Mouse (Mus musculus): ENCODE results near the gene Stard8. TPM values are rescaled to one million over a fixed set of nuclear protein-coding genes. Genes with fewer than 3 reads are reported as not detected.
"Not testable (repeated sequence)": the region's sequence is repeated elsewhere in the genome, so short reads cannot be mapped to it uniquely, and the experiment has no call there.

Gene Stard8
- total and polyA plus RNA-seq, 3 experiments = 0.39 to 2.3 TPM; not detected in 1

GRCm38 (mm10) chrX:99075111-99075510 is 72.1 kb downstream of the Stard8 start:
- Histone ChIP-seq H3K27ac (ENCODE audit: control insufficient read depth, low read depth, low read length) (no peak overlapping the region), H3K27me3 (ENCODE audit: control insufficient read depth in 1 of 2, insufficient read depth in 2 of 2, low read length in 2 of 2) (no peaks in the 10 kb centered on the region), H3K36me3 (ENCODE audit: control insufficient read depth in 1 of 2, insufficient read depth in 2 of 2, low read length in 2 of 2) (no peaks in the 10 kb centered on the region), H3K4me3 (ENCODE audit: control insufficient read depth in 1 of 2, insufficient read depth in 1 of 2, low read depth in 2 of 2, low read length in 2 of 2) (no peak overlapping the region), H3K9ac (ENCODE audit: control insufficient read depth, low read depth, low read length, poor library complexity, severe bottlenecking) (no peak overlapping the region), H3K9me3 (replicated peaks; ENCODE audit: insufficient read depth, low read length) (no peaks in the 10 kb centered on the region), H3K4me1 (ENCODE audit: control insufficient read depth in 1 of 2, insufficient read depth in 2 of 2, low read length in 2 of 2) (no peaks in the 10 kb centered on the region), H3K79me2 (ENCODE audit: control insufficient read depth, insufficient read depth, low read length, poor library complexity) (no peaks in the 10 kb centered on the region)
- no peak for DNase-seq (ENCODE audit: low read depth, low spot score)
- no peak for TF ChIP-seq MXI1 (IDR thresholded peaks at IDR 0.05; ENCODE audit: low read depth, low read length)
- TF ChIP-seq NELFE (IDR thresholded peaks at IDR 0.05; ENCODE audit: low read depth, low read length) = no peak
- no peak for TF ChIP-seq SIN3A (IDR thresholded peaks at IDR 0.05; ENCODE audit: low read length)
- no peak for TF ChIP-seq ZC3H11A (IDR thresholded peaks at IDR 0.05; ENCODE audit: low read depth, low read length)
- TF ChIP-seq MYB (IDR thresholded peaks at IDR 0.05; ENCODE audit: low read depth, low read length) = no peak
- no peak for TF ChIP-seq ETS1 (IDR thresholded peaks at IDR 0.05; ENCODE audit: low read depth, low read length)
- no peak for TF ChIP-seq POLR2A (IDR thresholded peaks at IDR 0.05; ENCODE audit: control insufficient read depth in 1 of 2, insufficient read depth in 1 of 2, low read depth in 1 of 2, low read length in 2 of 2, poor library complexity in 1 of 2)
- TF ChIP-seq USF1 (IDR thresholded peaks at IDR 0.05; ENCODE audit: low read depth, low read length) = no peak
- no peak for TF ChIP-seq MAFK (IDR thresholded peaks at IDR 0.05; ENCODE audit: borderline replicate concordance, low read depth, low read length)
- no peak for TF ChIP-seq BHLHE40 (IDR thresholded peaks at IDR 0.05; ENCODE audit: borderline replicate concordance, low read depth, low read length)
- no peak for TF ChIP-seq SMC3 (IDR thresholded peaks at IDR 0.05; ENCODE audit: low read depth, low read length)
- no peak for TF ChIP-seq CHD2 (IDR thresholded peaks at IDR 0.05; ENCODE audit: low read length)
- no peak for TF ChIP-seq POLR2AphosphoS2 (IDR thresholded peaks at IDR 0.05; ENCODE audit: low read length)
- TF ChIP-seq GABPA (IDR thresholded peaks at IDR 0.05; ENCODE audit: low read depth, low read length) = no peak
- TF ChIP-seq HCFC1 (IDR thresholded peaks at IDR 0.05; ENCODE audit: low read depth, low read length) = no peak
- no peak for TF ChIP-seq CTCF (IDR thresholded peaks at IDR 0.05 in 2 of 3, conservative IDR thresholded peaks at IDR 0.05 in 1 of 3; ENCODE audit: control insufficient read depth in 1 of 3, insufficient read depth in 1 of 3, low read depth in 2 of 3, low read length in 3 of 3, poor library complexity in 1 of 3, severe bottlenecking in 1 of 3)
- no peak for TF ChIP-seq EP300 (IDR thresholded peaks at IDR 0.05; ENCODE audit: low read depth in 1 of 2, low read length in 2 of 2)
- TF ChIP-seq KAT2A (conservative IDR thresholded peaks at IDR 0.05; ENCODE audit: low read depth, low read length) = no peak
- TF ChIP-seq CHD1 (IDR thresholded peaks at IDR 0.05; ENCODE audit: low read depth, low read length) = no peak
- no peak for TF ChIP-seq MAX (IDR thresholded peaks at IDR 0.05; ENCODE audit: low read length)

- TF ChIP-seq POLR2A (IDR thresholded peaks at IDR 0.05; ENCODE audit: control insufficient read depth in 1 of 2, insufficient read depth in 1 of 2, low read depth in 1 of 2, low read length in 2 of 2, poor library complexity in 1 of 2) (no peak), MYC (IDR thresholded peaks at IDR 0.05; ENCODE audit: low read depth, low read length) (no peak), TCF12 (IDR thresholded peaks at IDR 0.05; ENCODE audit: low read depth, low read length) (no peak), MYB (IDR thresholded peaks at IDR 0.05; ENCODE audit: low read depth, low read length) (no peak), CTCF (IDR thresholded peaks at IDR 0.05 in 2 of 3, conservative IDR thresholded peaks at IDR 0.05 in 1 of 3; ENCODE audit: control insufficient read depth in 1 of 3, insufficient read depth in 1 of 3, low read depth in 2 of 3, low read length in 3 of 3, poor library complexity in 1 of 3, severe bottlenecking in 1 of 3) (no peak), ETS1 (IDR thresholded peaks at IDR 0.05; ENCODE audit: low read depth, low read length) (no peak), JUND (IDR thresholded peaks at IDR 0.05; ENCODE audit: low read depth, low read length) (no peak), MAFK (IDR thresholded peaks at IDR 0.05; ENCODE audit: borderline replicate concordance, low read depth, low read length) (no peak), TAL1 (IDR thresholded peaks at IDR 0.05; ENCODE audit: low read length) (no peak), MEF2A (IDR thresholded peaks at IDR 0.05; ENCODE audit: extremely low read depth, insufficient replicate concordance, low read depth, low read length, poor library complexity, severe bottlenecking) (no peak), POLR2AphosphoS5 (IDR thresholded peaks at IDR 0.05; ENCODE audit: borderline replicate concordance, low read depth, low read length) (no peak)
- no peak overlapping the region for H3K4me3 ChIP-seq (ENCODE audit: control insufficient read depth in 1 of 2, insufficient read depth in 1 of 2, low read depth in 2 of 2, low read length in 2 of 2)
- no peak overlapping the region for H3K27ac ChIP-seq (ENCODE audit: control insufficient read depth, low read depth, low read length)
- no peaks in the 10 kb centered on the region for H3K9me3 ChIP-seq (replicated peaks; ENCODE audit: insufficient read depth, low read length)
- no peaks in the 10 kb centered on the region for H3K4me1 ChIP-seq (ENCODE audit: control insufficient read depth in 1 of 2, insufficient read depth in 2 of 2, low read length in 2 of 2)
- H3K36me3 ChIP-seq (ENCODE audit: control insufficient read depth in 1 of 2, insufficient read depth in 2 of 2, low read length in 2 of 2) = no peaks in the 10 kb centered on the region
- H3K27me3 ChIP-seq (ENCODE audit: control insufficient read depth in 1 of 2, insufficient read depth in 2 of 2, low read length in 2 of 2) = no peaks in the 10 kb centered on the region
- H3K79me2 ChIP-seq (ENCODE audit: control insufficient read depth, insufficient read depth, low read length, poor library complexity) = no peaks in the 10 kb centered on the region
- no peak overlapping the region for H3K9ac ChIP-seq (ENCODE audit: control insufficient read depth, low read depth, low read length, poor library complexity, severe bottlenecking)
- DNase-seq (ENCODE audit: low read depth, low spot score) = no peak
Observed at GRCm38 (mm10) chrX:99076460-99076859, 73.4 kb downstream of the Stard8 start.

DNA sequence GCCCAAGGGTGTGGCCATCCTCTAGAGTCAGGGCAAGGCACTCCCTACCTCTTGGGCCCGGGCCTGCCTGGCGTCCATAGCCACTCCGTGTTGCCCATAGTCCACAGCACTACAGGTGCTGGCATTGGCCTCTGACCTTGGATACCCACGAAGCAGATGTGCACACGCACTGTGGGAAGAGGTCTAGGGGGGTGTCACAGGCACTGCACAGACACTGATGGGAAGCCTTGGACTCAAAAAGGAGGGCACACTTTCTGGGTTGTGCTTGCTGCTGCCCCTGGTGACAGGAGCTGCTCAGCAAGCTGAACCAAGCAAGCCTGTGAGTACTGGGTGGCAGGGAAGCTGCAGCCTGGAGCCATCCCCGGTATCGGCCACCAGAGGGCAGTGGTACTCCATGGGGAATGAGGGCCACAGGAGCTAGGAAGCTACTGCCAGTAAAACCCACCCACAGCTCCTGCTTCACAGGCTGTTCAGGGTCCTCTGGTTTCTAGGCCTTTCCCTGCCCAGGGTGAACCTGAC is 75.4 kb downstream of the Stard8 start:
- not testable (repeated sequence) for DNase-seq (ENCODE audit: low read depth, low spot score); H3K27me3 ChIP-seq (ENCODE audit: control insufficient read depth in 1 of 2, insufficient read depth in 2 of 2, low read length in 2 of 2); H3K79me2 ChIP-seq (ENCODE audit: control insufficient read depth, insufficient read depth, low read length, poor library complexity); H3K9me3 ChIP-seq (replicated peaks; ENCODE audit: insufficient read depth, low read length); H3K9ac ChIP-seq (ENCODE audit: control insufficient read depth, low read depth, low read length, poor library complexity, severe bottlenecking); H3K27ac ChIP-seq (ENCODE audit: control insufficient read depth, low read depth, low read length); H3K4me3 ChIP-seq (ENCODE audit: control insufficient read depth in 1 of 2, insufficient read depth in 1 of 2, low read depth in 2 of 2, low read length in 2 of 2); H3K4me1 ChIP-seq (ENCODE audit: control insufficient read depth in 1 of 2, insufficient read depth in 2 of 2, low read length in 2 of 2); H3K36me3 ChIP-seq (ENCODE audit: control insufficient read depth in 1 of 2, insufficient read depth in 2 of 2, low read length in 2 of 2)

All from MEL (cell line).